Comparison of ENCODE assay signal across 8 mouse cellular contexts in the genomic region with DNA sequence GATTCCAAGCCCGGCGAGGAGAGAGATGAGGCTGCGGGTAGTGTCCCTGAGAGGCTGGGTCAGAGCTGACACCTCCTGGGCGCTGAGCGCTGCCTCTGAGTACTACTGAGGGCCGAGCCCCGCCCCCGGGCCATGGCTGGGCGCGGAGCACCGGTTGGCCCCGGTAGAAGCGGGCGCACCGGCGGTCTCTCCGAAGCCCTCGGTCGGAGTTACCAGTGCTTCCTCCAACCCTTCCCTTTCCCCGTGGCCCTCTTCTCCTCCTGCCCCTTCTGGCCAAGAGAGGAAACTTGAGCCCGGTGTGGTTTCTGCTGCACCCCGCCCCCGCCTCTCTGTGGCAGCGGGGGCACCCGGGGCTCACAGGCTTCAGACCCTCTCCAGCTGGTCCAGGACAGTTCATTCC. TPM values are rescaled to one million over a fixed set of nuclear protein-coding genes. Genes with fewer than 3 reads are reported as not detected.
A peak's percentile ranks its signal among the peaks of the same experiment; 100 is the strongest.
DNase-seq lines count a peak whose midpoint lies in the region; ATAC-seq lines count a peak whose summit lies in the region.

No protein-coding gene starts in this region.

- under 1% methylated on average over 25 of the region's 25 CpGs for WGBS in forebrain, embryonic 16.5 days
- WGBS in intestine, embryonic 14.5 days, result 1% methylated on average over 25 of the region's 25 CpGs
- under 1% methylated on average over 25 of the region's 25 CpGs for WGBS in liver, embryonic 16.5 days (ENCODE audit: insufficient replicate concordance)

- peaks cover 6% of the 10 kb centered on the region; the same call in 1 of the 2 replicates for H3K4me1 ChIP-seq in forebrain, embryonic 16.5 days (replicated peaks; ENCODE audit: control insufficient read depth, insufficient read depth, low read length)
- peaks cover 7% of the 10 kb centered on the region for H3K4me1 ChIP-seq in intestine, embryonic 14.5 days (replicated peaks; ENCODE audit: control insufficient read depth, insufficient read depth, low read length)
- H3K4me1 ChIP-seq in liver, embryonic 16.5 days (ENCODE audit: control insufficient read depth, low read depth, low read length), result peaks cover 47% of the 10 kb centered on the region

- ATAC-seq in forebrain, embryonic 16.5 days, result 0 out of 2 replicates have a peak, but pooled peaks have one; percentile 28
- 0 out of 2 replicates have a peak, but pooled peaks have one; percentile 18 for ATAC-seq in intestine, embryonic 14.5 days (replicated peaks; ENCODE audit: low FRiP score, low TSS enrichment, low read depth)
- ATAC-seq in liver, embryonic 16.5 days (ENCODE audit: low read depth), result peak; percentile 37

- H3K4me2 ChIP-seq in forebrain, embryonic 16.5 days (ENCODE audit: low read length), result peak overlapping the region; percentile 59
- peak overlapping the region; percentile 92 for H3K4me2 ChIP-seq in intestine, embryonic 14.5 days (ENCODE audit: low read length)
- H3K4me2 ChIP-seq in liver, embryonic 16.5 days (ENCODE audit: low read depth, low read length), result peak overlapping the region; percentile 90

- no peak overlapping the region for H3K27ac ChIP-seq in forebrain, embryonic 16.5 days (ENCODE audit: low read length)
- H3K27ac ChIP-seq in intestine, embryonic 14.5 days (ENCODE audit: low read depth), result no peak overlapping the region
- H3K27ac ChIP-seq in liver, embryonic 16.5 days (ENCODE audit: low read length), result peak overlapping the region; percentile 99

- peak overlapping the region; percentile 44 for H3K9ac ChIP-seq in forebrain, embryonic 16.5 days (replicated peaks; ENCODE audit: low read depth, low read length)
- peak overlapping the region; percentile 48 for H3K9ac ChIP-seq in intestine, embryonic 14.5 days (ENCODE audit: low read length)
- H3K9ac ChIP-seq in liver, embryonic 16.5 days (ENCODE audit: low read depth, low read length), result peak overlapping the region; percentile 90

- H3K36me3 ChIP-seq in forebrain, embryonic 16.5 days (ENCODE audit: control insufficient read depth, insufficient read depth), result no peaks in the 10 kb centered on the region
- H3K36me3 ChIP-seq in intestine, embryonic 14.5 days (ENCODE audit: control insufficient read depth, insufficient read depth, low read length), result no peaks in the 10 kb centered on the region
- H3K36me3 ChIP-seq in liver, embryonic 16.5 days (ENCODE audit: control insufficient read depth, insufficient read depth), result peaks cover 20% of the 10 kb centered on the region

- H3K4me3 ChIP-seq in forebrain, embryonic 16.5 days (replicated peaks; ENCODE audit: low read length), result peak overlapping the region; percentile 32
- peak overlapping the region; percentile 38 for H3K4me3 ChIP-seq in intestine, embryonic 14.5 days (ENCODE audit: low read depth, low read length)
- H3K4me3 ChIP-seq in liver, embryonic 16.5 days (ENCODE audit: low read depth, low read length), result peak overlapping the region; percentile 76

- peaks cover 4% of the 10 kb centered on the region; the same call in 1 of the 2 replicates for H3K27me3 ChIP-seq in forebrain, embryonic 16.5 days (replicated peaks; ENCODE audit: control insufficient read depth, insufficient read depth, low read length)
- 0 out of 2 replicates have a peak, but pooled peaks cover 3% of the 10 kb centered on the region for H3K27me3 ChIP-seq in intestine, embryonic 14.5 days (replicated peaks; ENCODE audit: control insufficient read depth, insufficient read depth, low read length)
- H3K27me3 ChIP-seq in liver, embryonic 16.5 days (ENCODE audit: control insufficient read depth, insufficient read depth, low read depth, low read length), result no peaks in the 10 kb centered on the region

- H3K9me3 ChIP-seq in forebrain, embryonic 16.5 days (ENCODE audit: control insufficient read depth, low read length), result no peaks in the 10 kb centered on the region
- no peaks in the 10 kb centered on the region for H3K9me3 ChIP-seq in intestine, embryonic 14.5 days (ENCODE audit: control insufficient read depth, low read length)
- H3K9me3 ChIP-seq in liver, embryonic 16.5 days (replicated peaks; ENCODE audit: control insufficient read depth, low read length), result no peaks in the 10 kb centered on the region

- DNase-seq in CD4-positive helper T cell, adult 2 months (ENCODE audit: low read depth, low spot score), result peak; percentile 41
- DNase-seq in adrenal gland, adult 2 months, result peak; percentile 54
- DNase-seq in intestine, embryonic 14.5 days (ENCODE audit: low spot score), result peak; percentile 67
- DNase-seq in natural killer cell, adult 2 months (ENCODE audit: low spot score in 2 of 2), result peak; percentile 29 to 31
- DNase-seq in thymus, postnatal 4 days, result peak; percentile 69
- DNase-seq in yolk sac, embryonic 10.5 days (ENCODE audit: low spot score), result no peak

RNA-seq across cellular contexts. Expression of a gene that starts 3.0 kb away (rescaled TPM):
- total RNA-seq in adrenal gland, adult 2 months (2021), result under 1 TPM; 0.21 to 0.95 TPM
- 0.38 and 0.83 TPM in 2 replicates for polyA plus RNA-seq in adrenal gland, adult 2 months (2012; rRNA removed)
- polyA plus RNA-seq in forebrain, embryonic 16.5 days (2015; fragmentation: Nextera tagmentation; extraction: Ambion mirVana), result 0.30 and 0.39 TPM in 2 replicates
- 1.8 and 1.9 TPM in 2 replicates for polyA plus RNA-seq in intestine, embryonic 14.5 days (2014; fragmentation: Nextera tagmentation; extraction: Ambion mirVana)
- polyA plus RNA-seq in liver, embryonic 16.5 days (2015; fragmentation: Nextera tagmentation; extraction: Ambion mirVana), result 202 and 220 TPM in 2 replicates

RNA-seq across cellular contexts. Expression of a gene that starts 14.9 kb away (rescaled TPM):
- total RNA-seq in adrenal gland, adult 2 months (2021), result 100 to 1,000 TPM; 140 to 208 TPM
- 8.1 TPM in 2 replicates for polyA plus RNA-seq in adrenal gland, adult 2 months (2012; rRNA removed)
- polyA plus RNA-seq in forebrain, embryonic 16.5 days (2015; fragmentation: Nextera tagmentation; extraction: Ambion mirVana), result 935 and 1,030 TPM in 2 replicates
- 837 and 906 TPM in 2 replicates for polyA plus RNA-seq in intestine, embryonic 14.5 days (2014; fragmentation: Nextera tagmentation; extraction: Ambion mirVana)
- polyA plus RNA-seq in liver, embryonic 16.5 days (2015; fragmentation: Nextera tagmentation; extraction: Ambion mirVana), result 174 and 193 TPM in 2 replicates

RNA-seq across cellular contexts. Expression of a gene that starts 15.6 kb away (rescaled TPM):
- total RNA-seq in adrenal gland, adult 2 months (2021), result 10 to 100 TPM; 76.3 to 80.2 TPM
- 4.4 and 4.7 TPM in 2 replicates for polyA plus RNA-seq in adrenal gland, adult 2 months (2012; rRNA removed)
- polyA plus RNA-seq in forebrain, embryonic 16.5 days (2015; fragmentation: Nextera tagmentation; extraction: Ambion mirVana), result 132 and 139 TPM in 2 replicates
- polyA plus RNA-seq in intestine, embryonic 14.5 days (2014; fragmentation: Nextera tagmentation; extraction: Ambion mirVana), result 118 and 123 TPM in 2 replicates
- 40.6 and 45.9 TPM in 2 replicates for polyA plus RNA-seq in liver, embryonic 16.5 days (2015; fragmentation: Nextera tagmentation; extraction: Ambion mirVana)

RNA-seq across cellular contexts. Expression of a gene that starts 17.3 kb away (rescaled TPM):
- 100 to 1,000 TPM; 146 to 152 TPM for total RNA-seq in adrenal gland, adult 2 months (2021)
- polyA plus RNA-seq in adrenal gland, adult 2 months (2012; rRNA removed), result 51.3 and 59.7 TPM in 2 replicates
- 221 TPM in 2 replicates for polyA plus RNA-seq in forebrain, embryonic 16.5 days (2015; fragmentation: Nextera tagmentation; extraction: Ambion mirVana)
- polyA plus RNA-seq in intestine, embryonic 14.5 days (2014; fragmentation: Nextera tagmentation; extraction: Ambion mirVana), result 266 and 283 TPM in 2 replicates
- polyA plus RNA-seq in liver, embryonic 16.5 days (2015; fragmentation: Nextera tagmentation; extraction: Ambion mirVana), result 194 TPM in 2 replicates

RNA-seq across cellular contexts. Expression of a gene that starts 55.2 kb away (rescaled TPM):
- total RNA-seq in adrenal gland, adult 2 months (2021), result not detected
- polyA plus RNA-seq in adrenal gland, adult 2 months (2012; rRNA removed), result 0.09 and 0.15 TPM in 2 replicates
- polyA plus RNA-seq in forebrain, embryonic 16.5 days (2015; fragmentation: Nextera tagmentation; extraction: Ambion mirVana), result 0.24 and 0.73 TPM in 2 replicates
- 0.11 and 0.34 TPM in 2 replicates for polyA plus RNA-seq in intestine, embryonic 14.5 days (2014; fragmentation: Nextera tagmentation; extraction: Ambion mirVana)
- polyA plus RNA-seq in liver, embryonic 16.5 days (2015; fragmentation: Nextera tagmentation; extraction: Ambion mirVana), result 1.0 and 1.1 TPM in 2 replicates

Comparison
In these comparisons a context has a peak if more than half of its experiments do, and no peak if none do; other contexts are left out.
1. RNA of a gene that starts 3.0 kb away (polyA plus RNA-seq): 202 to 220 TPM in liver, embryonic 16.5 days; 1.8 to 1.9 TPM in intestine, embryonic 14.5 days, 0.38 to 0.83 TPM in adrenal gland, adult 2 months and 0.30 to 0.39 TPM in forebrain, embryonic 16.5 days; every median in the first group is over 10 times any median in the second.
2. RNA of a gene that starts 14.9 kb away (polyA plus RNA-seq): 935 to 1,030 TPM in forebrain, embryonic 16.5 days, 837 to 906 TPM in intestine, embryonic 14.5 days and 174 to 193 TPM in liver, embryonic 16.5 days; 8.1 TPM in adrenal gland, adult 2 months; every median in the first group is over 10 times any median in the second.
3. Peak in every context shown above with its lines, with median percentiles within 50 percentile points of each other: ATAC-seq, H3K4me2 ChIP-seq, H3K4me3 ChIP-seq and H3K9ac ChIP-seq.